In the genomic region with DNA sequence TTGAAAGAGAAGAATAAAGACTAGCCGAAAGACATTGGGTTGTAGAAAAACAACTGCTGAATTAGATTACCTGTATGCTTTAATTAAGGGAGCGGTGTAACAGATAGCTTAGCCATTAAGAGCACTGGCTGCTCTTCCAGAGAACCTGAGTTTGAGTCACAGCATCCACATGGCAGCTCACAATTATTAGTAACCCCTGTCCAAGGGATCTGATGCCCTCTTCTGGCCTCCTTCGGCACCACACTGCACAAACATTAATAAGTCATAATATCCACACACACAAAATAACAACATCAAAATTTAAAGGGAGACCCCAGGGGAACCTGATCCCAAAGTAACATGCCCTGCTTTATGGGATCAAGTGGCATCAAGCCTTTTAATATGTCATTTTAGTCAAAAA, we compare ENCODE assay signal across 9 mouse cellular contexts.
DNase-seq lines count a peak whose midpoint lies in the region; TF ChIP-seq lines count a peak whose summit lies in the region.
"Had no signal": no experiment of that assay in that cellular context is flagged by ENCODE, and none has a peak within 500 bp of the region (broad histone marks: within the 10 kb centered on the region; RNA-seq: fewer than 3 reads in every experiment).

No protein-coding gene starts in this region.

- H3K4me3 ChIP-seq in small intestine, adult 2 months (ENCODE audit: low read depth, low read length), result no peak overlapping the region
- H3K4me3 ChIP-seq: forebrain, embryonic 15.5 days had no signal

- TF ChIP-seq CTCF in small intestine, adult 2 months (IDR thresholded peaks at IDR 0.05; ENCODE audit: extremely low read depth, insufficient read length, insufficient replicate concordance, low read depth, low read length), result peak; percentile 25; the same call in 1 of the 2 replicates

- TF ChIP-seq POLR2A in small intestine, adult 2 months (IDR thresholded peaks at IDR 0.05; ENCODE audit: low read depth, low read length), result no peak

- no peak overlapping the region for H3K27ac ChIP-seq in small intestine, adult 2 months (ENCODE audit: insufficient read depth, low read depth, low read length)
- H3K27ac ChIP-seq: forebrain, embryonic 15.5 days had no signal

- peak; percentile 72 for DNase-seq in heart, adult 11 months
- no peak for DNase-seq in heart, postnatal 36 days
- peak; percentile 17 for DNase-seq in thymus, postnatal 14 days
- no peak for DNase-seq in thymus, adult 18-20 months
- peak; percentile 20 to 45 for DNase-seq in cerebellum, postnatal 25 days
- no peak for DNase-seq in gastrocnemius, adult 8-10 months (ENCODE audit: low spot score in 2 of 2)
- no peak for DNase-seq in left cerebral cortex, adult 9 months (ENCODE audit: low spot score in 2 of 2)

- no peaks in the 10 kb centered on the region; the same call in 1 of the 2 replicates for H3K4me1 ChIP-seq in small intestine, adult 2 months (ENCODE audit: control insufficient read depth, insufficient read depth, insufficient read length, low read length)

- no peaks in the 10 kb centered on the region for H3K36me3 ChIP-seq in small intestine, adult 2 months (ENCODE audit: control insufficient read depth, insufficient read depth, low read length)
- H3K36me3 ChIP-seq: forebrain, embryonic 15.5 days had no signal

- intact Hi-C loops in heart, postnatal 36 days (cut with DNase I), result loop anchor here (5.0 kb wide), 3 partner anchors 135 to 385 kb away; a partner anchor contains a TSS

- WGBS in small intestine, adult 2 months, result 88% methylated on average over 3 of the region's 3 CpGs

- no peaks in the 10 kb centered on the region; the same call in 1 of the 2 replicates for H3K27me3 ChIP-seq in small intestine, adult 2 months (ENCODE audit: control insufficient read depth, insufficient read depth, low read length)
- H3K27me3 ChIP-seq: forebrain, embryonic 15.5 days had no signal

Comparison
In these comparisons a context has a peak if more than half of its experiments do, and no peak if none do; other contexts are left out.
1. DNase-seq: peak in heart, adult 11 months (single experiment), thymus, postnatal 14 days (single experiment) and cerebellum, postnatal 25 days (2 of 2); none in heart, postnatal 36 days (0 of 2), thymus, adult 18-20 months (0 of 2), gastrocnemius, adult 8-10 months (0 of 2) and left cerebral cortex, adult 9 months (0 of 2).